8 mouse cellular contexts compared by ENCODE assay signal in genomic region chr11:21370399-21371121, GRCm38 (mm10). TPM values are rescaled to one million over a fixed set of nuclear protein-coding genes. Genes with fewer than 3 reads are reported as not detected.
DNase-seq lines count a peak whose midpoint lies in the region; ATAC-seq and TF ChIP-seq lines count a peak whose summit lies in the region.

No protein-coding gene starts in this region.

- TF ChIP-seq POLR2A in bone marrow, adult 2 months (IDR thresholded peaks at IDR 0.05; ENCODE audit: borderline replicate concordance, control insufficient read depth, low read depth, low read length): peak; percentile 50; the same call in 1 of the 2 replicates
- 0 out of 2 replicates have a peak, but pooled peaks have one; percentile 4 for TF ChIP-seq POLR2A in testis, adult 2 months (IDR thresholded peaks at IDR 0.05; ENCODE audit: control insufficient read depth, low read depth, low read length)

- no peaks in the 10 kb centered on the region; the same call in 1 of the 2 replicates for H3K4me1 ChIP-seq in bone marrow, adult 2 months (ENCODE audit: control insufficient read depth, insufficient read depth, low read length)
- H3K4me1 ChIP-seq in forebrain, embryonic 10.5 days: peaks cover 23% of the 10 kb centered on the region
- peaks cover 6 to 14% of the 10 kb centered on the region in 2 experiments for H3K4me1 ChIP-seq in heart, embryonic 14.5 days (ENCODE audit: control insufficient read depth in 2 of 2, insufficient read depth in 2 of 2, low read length in 2 of 2)
- H3K4me1 ChIP-seq in kidney, postnatal 0 days (replicated peaks; ENCODE audit: insufficient read depth, low read length): peaks cover 4% of the 10 kb centered on the region; the same call in 1 of the 2 replicates
- peaks cover 12 to 14% of the 10 kb centered on the region in 2 experiments; a peak in 3 of 4 replicates for H3K4me1 ChIP-seq in liver, embryonic 14.5 days (replicated peaks; ENCODE audit: control insufficient read depth in 2 of 2, insufficient read depth in 2 of 2, low read length in 1 of 2)
- H3K4me1 ChIP-seq in testis, adult 2 months (ENCODE audit: control insufficient read depth, insufficient read depth, low read length): peaks cover 4% of the 10 kb centered on the region

- H3K27me3 ChIP-seq in forebrain, embryonic 10.5 days (ENCODE audit: poor library complexity, severe bottlenecking): peaks cover 12% of the 10 kb centered on the region
- H3K27me3 ChIP-seq in heart, embryonic 14.5 days (ENCODE audit: control insufficient read depth, insufficient read depth, low read length): no peaks in the 10 kb centered on the region
- H3K27me3 ChIP-seq in kidney, postnatal 0 days (ENCODE audit: insufficient read depth, low read length): no peaks in the 10 kb centered on the region
- peaks cover 8% of the 10 kb centered on the region for H3K27me3 ChIP-seq in liver, embryonic 14.5 days (ENCODE audit: control insufficient read depth, insufficient read depth, low read length)
- no peaks in the 10 kb centered on the region for H3K27me3 ChIP-seq in testis, adult 2 months (ENCODE audit: control insufficient read depth, insufficient read depth, low read length)

- no peaks in the 10 kb centered on the region for H3K9me3 ChIP-seq in forebrain, embryonic 10.5 days
- no peaks in the 10 kb centered on the region for H3K9me3 ChIP-seq in heart, embryonic 14.5 days (ENCODE audit: control insufficient read depth, low read length)
- no peaks in the 10 kb centered on the region for H3K9me3 ChIP-seq in kidney, postnatal 0 days (replicated peaks; ENCODE audit: low read length)
- no peaks in the 10 kb centered on the region for H3K9me3 ChIP-seq in liver, embryonic 14.5 days (ENCODE audit: control insufficient read depth, low read length)

- peak overlapping the region; percentile 92 for H3K4me3 ChIP-seq in bone marrow, adult 2 months (replicated peaks; ENCODE audit: control insufficient read depth, low read depth, low read length)
- H3K4me3 ChIP-seq in forebrain, embryonic 10.5 days: peak overlapping the region; percentile 84
- peak overlapping the region; percentile 55 to 76 for H3K4me3 ChIP-seq in heart, embryonic 14.5 days (ENCODE audit: control insufficient read depth in 1 of 2, insufficient read depth in 1 of 2, low read depth in 1 of 2, low read length in 2 of 2)
- H3K4me3 ChIP-seq in kidney, postnatal 0 days (replicated peaks; ENCODE audit: low read depth, low read length): peak overlapping the region; percentile 76
- H3K4me3 ChIP-seq in liver, embryonic 14.5 days (ENCODE audit: insufficient read depth in 1 of 2, low read depth in 2 of 2, low read length in 2 of 2): peak overlapping the region; percentile 78 to 88
- peak overlapping the region; percentile 97 for H3K4me3 ChIP-seq in testis, adult 2 months (ENCODE audit: control insufficient read depth, low read depth, low read length)

- H3K36me3 ChIP-seq in forebrain, embryonic 10.5 days (replicated peaks): no peaks in the 10 kb centered on the region
- no peaks in the 10 kb centered on the region for H3K36me3 ChIP-seq in heart, embryonic 14.5 days (ENCODE audit: control insufficient read depth, insufficient read depth, low read length)
- H3K36me3 ChIP-seq in kidney, postnatal 0 days (ENCODE audit: insufficient read depth, low read length): no peaks in the 10 kb centered on the region
- no peaks in the 10 kb centered on the region for H3K36me3 ChIP-seq in liver, embryonic 14.5 days (replicated peaks; ENCODE audit: control insufficient read depth, insufficient read depth, low read depth)
- H3K36me3 ChIP-seq in testis, adult 2 months (ENCODE audit: control insufficient read depth, insufficient read depth, low read length): no peaks in the 10 kb centered on the region

- H3K9ac ChIP-seq in heart, embryonic 14.5 days (ENCODE audit: low read length): peak overlapping the region; percentile 75
- H3K9ac ChIP-seq in kidney, postnatal 0 days (ENCODE audit: low read depth, low read length): peak overlapping the region; percentile 79
- H3K9ac ChIP-seq in liver, embryonic 14.5 days (replicated peaks): peak overlapping the region; percentile 86

- under 1% methylated on average over 67 of the region's 69 CpGs for WGBS in bone marrow, adult 2 months
- under 1% methylated on average over 66 of the region's 69 CpGs for WGBS in forebrain, embryonic 10.5 days
- under 1% methylated on average over 61 of the region's 69 CpGs for WGBS in heart, embryonic 14.5 days
- 1% methylated on average over 61 of the region's 69 CpGs for WGBS in kidney, postnatal 0 days
- WGBS in liver, embryonic 14.5 days (ENCODE audit: insufficient replicate concordance): 0% methylated on average over 65 of the region's 69 CpGs

- no peak for TF ChIP-seq EP300 in liver, embryonic 14.5 days (IDR thresholded peaks at IDR 0.05; ENCODE audit: low read depth)

- ATAC-seq in CD4-positive, CD25-positive, alpha-beta regulatory T cell, adult 4 months: peak; percentile 42
- ATAC-seq in heart, embryonic 14.5 days (ENCODE audit: insufficient number of reproducible peaks, insufficient read depth, low FRiP score, low read depth): peak; percentile 96
- peak; percentile 93 for ATAC-seq in kidney, postnatal 0 days (replicated peaks; ENCODE audit: low FRiP score, low read depth)
- peak; percentile 80 for ATAC-seq in liver, embryonic 14.5 days (ENCODE audit: insufficient read depth)

- peak overlapping the region; percentile 97 for H3K27ac ChIP-seq in bone marrow, adult 2 months (ENCODE audit: control insufficient read depth, insufficient read depth, low read depth, low read length, poor library complexity)
- peak overlapping the region; percentile 94 for H3K27ac ChIP-seq in forebrain, embryonic 10.5 days
- peak overlapping the region; percentile 94 to 95 for H3K27ac ChIP-seq in heart, embryonic 14.5 days (replicated peaks in 1 of 2; ENCODE audit: control insufficient read depth in 1 of 2, insufficient read depth in 1 of 2, low read depth in 2 of 2, low read length in 2 of 2)
- H3K27ac ChIP-seq in kidney, postnatal 0 days: peak overlapping the region; percentile 96
- peak overlapping the region; percentile 44; the same call in 1 of the 2 replicates for H3K27ac ChIP-seq in liver, embryonic 14.5 days
- peak overlapping the region; percentile 89 for H3K27ac ChIP-seq in testis, adult 2 months (ENCODE audit: control insufficient read depth, insufficient read depth, low read depth, low read length)

- TF ChIP-seq CTCF in bone marrow, adult 2 months (IDR thresholded peaks at IDR 0.05; ENCODE audit: control insufficient read depth, insufficient read depth, low read length): no peak
- no peak for TF ChIP-seq CTCF in kidney, postnatal 0 days (IDR thresholded peaks at IDR 0.05; ENCODE audit: low read depth)
- no peak for TF ChIP-seq CTCF in liver, embryonic 14.5 days (IDR thresholded peaks at IDR 0.05; ENCODE audit: low read depth)
- no peak for TF ChIP-seq CTCF in testis, adult 2 months (IDR thresholded peaks at IDR 0.05; ENCODE audit: control insufficient read depth, insufficient read depth, insufficient replicate concordance, low read depth, low read length)

- no peak for DNase-seq in forebrain, embryonic 10.5 days (ENCODE audit: extremely low spot score, low spot score)
- DNase-seq in kidney, postnatal 0 days (ENCODE audit: low spot score): peak; percentile 90
- DNase-seq in liver, embryonic 14.5 days (ENCODE audit: low read depth in 3 of 3, low spot score in 3 of 3): peak; percentile 40 to 50 (median 42)
- DNase-seq in natural killer cell, adult 2 months (ENCODE audit: low spot score in 2 of 2): peak; percentile 40 to 50

- peak overlapping the region; percentile 72 for H3K4me2 ChIP-seq in heart, embryonic 14.5 days (ENCODE audit: low read length)
- H3K4me2 ChIP-seq in kidney, postnatal 0 days (ENCODE audit: low read length): peak overlapping the region; percentile 70
- H3K4me2 ChIP-seq in liver, embryonic 14.5 days (ENCODE audit: low read depth): peak overlapping the region; percentile 93

RNA-seq across cellular contexts. Expression of gene Ugp2, which starts 0.4 kb away (rescaled TPM):
- polyA plus RNA-seq in CD4-positive, CD25-positive, alpha-beta regulatory T cell, adult 4 months (2017; shearing (Covaris generic)): 10 to 100 TPM; 38.0 to 43.4 TPM
- 23.7 and 30.5 TPM in 2 replicates for polyA plus RNA-seq in bone marrow, adult 2 months (2011; ENCODE audit: insufficient read depth, insufficient read length, low replicate concordance, missing spikeins)
- polyA plus RNA-seq in forebrain, embryonic 10.5 days (2016; fragmentation: Nextera tagmentation; extraction: Ambion mirVana): 44.5 and 45.2 TPM in 2 replicates
- 183 and 194 TPM in 2 replicates for polyA plus RNA-seq in heart, embryonic 14.5 days (2014; fragmentation: Nextera tagmentation; extraction: Ambion mirVana)
- polyA plus RNA-seq in kidney, postnatal 0 days (2015; fragmentation: Nextera tagmentation; extraction: Ambion mirVana): 90.1 and 97.4 TPM in 2 replicates
- 7.2 and 12.3 TPM in 2 replicates for polyA plus RNA-seq in liver, embryonic 14.5 days (2012; rRNA removed)
- polyA plus RNA-seq in liver, embryonic 14.5 days (2014; fragmentation: Nextera tagmentation; extraction: Ambion mirVana): 31.6 and 32.5 TPM in 2 replicates
- 6.8 and 9.5 TPM in 2 replicates for polyA plus RNA-seq in testis, adult 2 months (2012; rRNA removed)

Comparison
In these comparisons a context has a peak if more than half of its experiments do, and no peak if none do; other contexts are left out.
1. ATAC-seq: peak in every context shown above with its lines; median percentile 96 in heart, embryonic 14.5 days; 93 in kidney, postnatal 0 days; 80 in liver, embryonic 14.5 days; 42 in CD4-positive, CD25-positive, alpha-beta regulatory T cell, adult 4 months.
2. H3K27ac ChIP-seq: peak in every context shown above with its lines; median percentile 97 in bone marrow, adult 2 months; 96 in kidney, postnatal 0 days; 94 in heart, embryonic 14.5 days; 94 in forebrain, embryonic 10.5 days; 89 in testis, adult 2 months; 44 in liver, embryonic 14.5 days.